Comparison of ENCODE assay signal across 12 mouse cellular contexts in the genomic region with DNA sequence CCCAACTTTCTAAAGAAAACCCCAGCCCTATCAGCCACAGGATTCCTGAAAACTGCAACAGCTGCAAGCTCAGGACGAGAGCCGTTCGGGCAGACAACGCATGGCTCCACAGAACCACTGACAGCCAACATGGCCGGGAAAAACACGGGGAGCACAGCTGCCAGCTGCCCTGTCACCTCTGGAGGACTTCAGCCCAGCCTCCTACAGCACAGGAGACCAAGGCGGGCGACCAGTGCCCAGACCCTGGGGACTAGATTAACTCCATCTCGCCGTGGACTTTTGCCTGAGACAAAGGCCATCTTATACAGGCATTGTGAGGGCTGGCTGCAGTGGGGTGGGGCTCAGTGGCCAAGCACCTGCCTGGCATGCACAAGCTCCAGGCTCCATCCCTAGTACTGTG. TPM values are rescaled to one million over a fixed set of nuclear protein-coding genes. Genes with fewer than 3 reads are reported as not detected.
DNase-seq lines count a peak whose midpoint lies in the region; ATAC-seq lines count a peak whose summit lies in the region.
"Had no signal": no experiment of that assay in that cellular context is flagged by ENCODE, and none has a peak within 500 bp of the region (broad histone marks: within the 10 kb centered on the region; RNA-seq: fewer than 3 reads in every experiment).

No protein-coding gene starts in this region.

- ATAC-seq in lung, embryonic 15.5 days (ENCODE audit: borderline replicate concordance, extremely low read depth, low FRiP score, low TSS enrichment): no peak
- no peak for ATAC-seq in hindbrain, embryonic 14.5 days (ENCODE audit: low FRiP score)
- ATAC-seq in limb, embryonic 13.5 days (ENCODE audit: low FRiP score, low read depth): no peak
- no peak for ATAC-seq in stomach, embryonic 15.5 days (ENCODE audit: insufficient read depth, low FRiP score, low read depth)
- no peak for ATAC-seq in monocyte, adult 5-6 weeks (replicated peaks; ENCODE audit: insufficient number of reproducible peaks, low FRiP score, low TSS enrichment, poor library complexity, severe bottlenecking)
- no peak for ATAC-seq in erythroblast, adult 5-6 weeks (replicated peaks; ENCODE audit: low FRiP score, poor library complexity, severe bottlenecking)
- ATAC-seq: Patski had no signal

- peak overlapping the region; percentile 88 for H3K4me2 ChIP-seq in lung, embryonic 15.5 days
- H3K4me2 ChIP-seq in hindbrain, embryonic 14.5 days (replicated peaks): peak overlapping the region; percentile 100
- peak overlapping the region; percentile 98 for H3K4me2 ChIP-seq in limb, embryonic 13.5 days (replicated peaks)
- H3K4me2 ChIP-seq in stomach, embryonic 15.5 days: peak overlapping the region; percentile 94

- H3K4me3 ChIP-seq in lung, embryonic 15.5 days: peak overlapping the region; percentile 60
- H3K4me3 ChIP-seq in hindbrain, embryonic 14.5 days (replicated peaks; ENCODE audit: low read length): peak overlapping the region; percentile 93
- peak overlapping the region; percentile 75 for H3K4me3 ChIP-seq in limb, embryonic 13.5 days
- H3K4me3 ChIP-seq in stomach, embryonic 15.5 days (replicated peaks): peak overlapping the region; percentile 10; the same call in 1 of the 2 replicates
- H3K4me3 ChIP-seq: erythroblast, embryonic 14.5 days had no signal

- peak overlapping the region; percentile 2; the same call in 1 of the 2 replicates for H3K9ac ChIP-seq in lung, embryonic 15.5 days
- peak overlapping the region; percentile 93 for H3K9ac ChIP-seq in hindbrain, embryonic 14.5 days
- H3K9ac ChIP-seq in limb, embryonic 13.5 days: peak overlapping the region; percentile 82
- no peak overlapping the region for H3K9ac ChIP-seq in stomach, embryonic 15.5 days

- 42% methylated on average over 10 of the region's 10 CpGs for WGBS in lung, embryonic 15.5 days
- 15% methylated on average over 10 of the region's 10 CpGs for WGBS in hindbrain, embryonic 14.5 days
- WGBS in limb, embryonic 13.5 days: 70% methylated on average over 10 of the region's 10 CpGs
- WGBS in stomach, embryonic 15.5 days: 54% methylated on average over 10 of the region's 10 CpGs

- peaks cover 56% of the 10 kb centered on the region for H3K4me1 ChIP-seq in lung, embryonic 15.5 days
- peaks cover 78% of the 10 kb centered on the region for H3K4me1 ChIP-seq in hindbrain, embryonic 14.5 days (replicated peaks; ENCODE audit: control insufficient read depth, insufficient read depth, low read length)
- peaks cover 54% of the 10 kb centered on the region for H3K4me1 ChIP-seq in limb, embryonic 13.5 days
- H3K4me1 ChIP-seq in stomach, embryonic 15.5 days: peaks cover 56% of the 10 kb centered on the region

- DNase-seq in lung, postnatal 36 days: no peak
- no peak for DNase-seq in hindbrain, embryonic 14.5 days (ENCODE audit: low spot score)
- no peak for DNase-seq in adrenal gland, adult 2 months
- DNase-seq: lung, postnatal 10 days; thymus, adult 18-20 months had no signal

- no peaks in the 10 kb centered on the region for H3K9me3 ChIP-seq in lung, embryonic 15.5 days
- no peaks in the 10 kb centered on the region for H3K9me3 ChIP-seq in hindbrain, embryonic 14.5 days (ENCODE audit: control insufficient read depth, low read length)
- H3K9me3 ChIP-seq in limb, embryonic 13.5 days: no peaks in the 10 kb centered on the region
- H3K9me3 ChIP-seq in stomach, embryonic 15.5 days: no peaks in the 10 kb centered on the region

- H3K27me3 ChIP-seq in lung, embryonic 15.5 days: no peaks in the 10 kb centered on the region
- no peaks in the 10 kb centered on the region for H3K27me3 ChIP-seq in hindbrain, embryonic 14.5 days (ENCODE audit: control insufficient read depth, insufficient read depth, low read length)
- no peaks in the 10 kb centered on the region for H3K27me3 ChIP-seq in limb, embryonic 13.5 days
- no peaks in the 10 kb centered on the region for H3K27me3 ChIP-seq in stomach, embryonic 15.5 days (replicated peaks)
- H3K27me3 ChIP-seq: Patski had no signal

- H3K36me3 ChIP-seq in lung, embryonic 15.5 days: no peaks in the 10 kb centered on the region
- H3K36me3 ChIP-seq in hindbrain, embryonic 14.5 days (replicated peaks; ENCODE audit: control insufficient read depth, insufficient read depth): no peaks in the 10 kb centered on the region
- peaks cover 16% of the 10 kb centered on the region; the same call in 1 of the 2 replicates for H3K36me3 ChIP-seq in limb, embryonic 13.5 days
- no peaks in the 10 kb centered on the region for H3K36me3 ChIP-seq in stomach, embryonic 15.5 days

- H3K27ac ChIP-seq in lung, embryonic 15.5 days: no peak overlapping the region
- H3K27ac ChIP-seq in hindbrain, embryonic 14.5 days: no peak overlapping the region
- no peak overlapping the region for H3K27ac ChIP-seq in limb, embryonic 13.5 days
- no peak overlapping the region for H3K27ac ChIP-seq in stomach, embryonic 15.5 days

RNA-seq across cellular contexts. Expression of a gene that starts 2.8 kb away (rescaled TPM):
- polyA plus RNA-seq in lung, embryonic 15.5 days (2015; fragmentation: Nextera tagmentation; extraction: Ambion mirVana): 13.5 and 14.2 TPM in 2 replicates
- polyA plus RNA-seq in hindbrain, embryonic 14.5 days (2014; fragmentation: Nextera tagmentation; extraction: Ambion mirVana): 33.5 and 35.6 TPM in 2 replicates
- polyA plus RNA-seq in limb, embryonic 13.5 days (2015; fragmentation: Nextera tagmentation; extraction: Ambion mirVana): 18.4 and 20.1 TPM in 2 replicates
- 12.6 and 13.0 TPM in 2 replicates for polyA plus RNA-seq in stomach, embryonic 15.5 days (2015; fragmentation: Nextera tagmentation; extraction: Ambion mirVana)
- 0.19 to 0.21 TPM in 2 of 3 replicates, not detected in the other for total RNA-seq in monocyte, adult 5-6 weeks (2017)
- not detected in 2 replicates for total RNA-seq in erythroblast, adult 5-6 weeks (2015; ENCODE audit: low replicate concordance)
- 0.14 TPM in 1 of 2 replicates, not detected in the other for total RNA-seq in erythroblast, adult 5-6 weeks (2017; ENCODE audit: low replicate concordance)
- total RNA-seq in adrenal gland, adult 2 months (2021): 10 to 100 TPM; 32.9 to 44.8 TPM
- 41.2 and 44.0 TPM in 2 replicates for polyA plus RNA-seq in adrenal gland, adult 2 months (2012; rRNA removed)
- polyA plus RNA-seq: erythroblast, embryonic 14.5 days had no signal

RNA-seq across cellular contexts. Expression of a gene that starts 59.7 kb away (rescaled TPM):
- 199 and 200 TPM in 2 replicates for polyA plus RNA-seq in lung, embryonic 15.5 days (2015; fragmentation: Nextera tagmentation; extraction: Ambion mirVana)
- 389 and 391 TPM in 2 replicates for polyA plus RNA-seq in hindbrain, embryonic 14.5 days (2014; fragmentation: Nextera tagmentation; extraction: Ambion mirVana)
- polyA plus RNA-seq in limb, embryonic 13.5 days (2015; fragmentation: Nextera tagmentation; extraction: Ambion mirVana): 189 and 193 TPM in 2 replicates
- polyA plus RNA-seq in stomach, embryonic 15.5 days (2015; fragmentation: Nextera tagmentation; extraction: Ambion mirVana): 179 and 217 TPM in 2 replicates
- total RNA-seq in monocyte, adult 5-6 weeks (2017): 141 to 166 TPM (median 161 TPM) in 3 replicates
- 194 and 223 TPM in 2 replicates for total RNA-seq in erythroblast, adult 5-6 weeks (2015; ENCODE audit: low replicate concordance)
- 274 and 282 TPM in 2 replicates for total RNA-seq in erythroblast, adult 5-6 weeks (2017; ENCODE audit: low replicate concordance)
- total RNA-seq in adrenal gland, adult 2 months (2021): 100 to 1,000 TPM; 169 to 183 TPM
- polyA plus RNA-seq in adrenal gland, adult 2 months (2012; rRNA removed): 92.0 and 145 TPM in 2 replicates

Comparison
In these comparisons a context has a peak if more than half of its experiments do, and no peak if none do; other contexts are left out.
1. H3K4me3 ChIP-seq: peak in every context shown above with its lines; median percentile 93 in hindbrain, embryonic 14.5 days; 75 in limb, embryonic 13.5 days; 60 in lung, embryonic 15.5 days; 10 in stomach, embryonic 15.5 days.